In genomic region chr12:100297961-100298360, GRCm38 (mm10) we compare ENCODE assay signal across 18 mouse cellular contexts.
"Had no signal": no experiment of that assay in that cellular context is flagged by ENCODE, and none has a peak within 500 bp of the region (broad histone marks: within the 10 kb centered on the region; RNA-seq: fewer than 3 reads in every experiment).

No protein-coding gene starts in this region.

- H3K4me1 ChIP-seq: neural tube, embryonic 15.5 days had no signal

- H3K4me2 ChIP-seq: lung, embryonic 14.5 days; midbrain, embryonic 11.5 days; neural tube, embryonic 13.5 days; neural tube, embryonic 15.5 days had no signal

- H3K27ac ChIP-seq: neural tube, embryonic 13.5 days; neural tube, embryonic 15.5 days had no signal

- H3K27me3 ChIP-seq: neural tube, embryonic 13.5 days; neural tube, embryonic 15.5 days had no signal

- H3K4me3 ChIP-seq: myocyte; neural tube, embryonic 13.5 days; neural tube, embryonic 15.5 days had no signal

- H3K9me3 ChIP-seq: neural tube, embryonic 13.5 days; neural tube, embryonic 15.5 days had no signal

- ATAC-seq: midbrain, embryonic 16.5 days had no signal

- H3K9ac ChIP-seq: lung, embryonic 14.5 days; neural tube, embryonic 13.5 days; neural tube, embryonic 15.5 days had no signal

- DNase-seq: lung, adult 18-20 months; lung, embryonic 14.5 days; lung, postnatal 10 days; lung, postnatal 4 days; midbrain, embryonic 14.5 days; retina, postnatal 1 day; right cerebral cortex, adult 18-20 months; right cerebral cortex, postnatal 25 days; right cerebral cortex, postnatal 4 days; spleen, adult 18-20 months; thymus, adult 18-20 months; thymus, postnatal 14 days; thymus, postnatal 36 days had no signal
